Mouse (Mus musculus) liver, embryonic 14.5 days (tissue): ENCODE measurements around the gene Traf7.

Experiments used
- CTCF ChIP-seq: IDR thresholded peaks from 2 replicates; pipeline ENCODE4 v1.5.1; 2016; ENCODE audit warnings: antibody characterized with exemption, low read depth, control low read depth
- EP300 ChIP-seq: IDR thresholded peaks from 2 replicates; pipeline ENCODE4 v1.6.1; 2016; ENCODE audit warnings: antibody characterized with exemption, low read depth

DNA sequence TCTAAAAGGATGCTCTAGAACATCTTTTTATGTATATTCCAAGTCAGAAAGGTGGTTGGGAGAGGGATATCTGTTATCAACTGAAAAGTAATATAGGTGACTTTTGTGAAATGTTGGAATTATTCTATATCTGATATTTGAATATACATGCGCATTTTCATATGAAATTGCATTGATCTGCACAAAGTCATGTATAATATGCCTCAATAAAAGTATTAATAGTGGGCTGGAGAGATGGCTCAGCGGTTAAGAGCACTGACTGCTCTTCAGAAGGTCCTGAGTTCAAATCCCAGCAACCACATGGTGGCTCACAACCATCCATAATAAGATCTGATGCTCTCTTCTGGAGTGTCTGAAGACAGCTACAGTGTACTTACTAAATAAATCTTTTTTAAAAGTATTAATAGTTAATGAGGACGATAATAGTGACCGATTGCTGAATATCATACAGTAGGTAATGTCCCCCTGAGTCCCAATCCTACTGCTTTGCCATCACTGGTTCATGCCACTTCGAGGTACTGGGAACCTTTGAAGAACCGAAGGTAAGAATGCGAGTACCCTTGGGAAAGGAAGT lies 58.3 kb downstream of the Traf7 start:
- TF ChIP-seq CTCF (no peak), EP300 (no peak)
